Mouse (Mus musculus): Measurements from ENCODE around the gene Fgfr2. TPM values are rescaled to one million over a fixed set of nuclear protein-coding genes. Genes with fewer than 3 reads are reported as not detected.

Fgfr2 gene
- polyA plus RNA-seq, 1 experiment from 2014 or later, result 39.4 TPM

DNA sequence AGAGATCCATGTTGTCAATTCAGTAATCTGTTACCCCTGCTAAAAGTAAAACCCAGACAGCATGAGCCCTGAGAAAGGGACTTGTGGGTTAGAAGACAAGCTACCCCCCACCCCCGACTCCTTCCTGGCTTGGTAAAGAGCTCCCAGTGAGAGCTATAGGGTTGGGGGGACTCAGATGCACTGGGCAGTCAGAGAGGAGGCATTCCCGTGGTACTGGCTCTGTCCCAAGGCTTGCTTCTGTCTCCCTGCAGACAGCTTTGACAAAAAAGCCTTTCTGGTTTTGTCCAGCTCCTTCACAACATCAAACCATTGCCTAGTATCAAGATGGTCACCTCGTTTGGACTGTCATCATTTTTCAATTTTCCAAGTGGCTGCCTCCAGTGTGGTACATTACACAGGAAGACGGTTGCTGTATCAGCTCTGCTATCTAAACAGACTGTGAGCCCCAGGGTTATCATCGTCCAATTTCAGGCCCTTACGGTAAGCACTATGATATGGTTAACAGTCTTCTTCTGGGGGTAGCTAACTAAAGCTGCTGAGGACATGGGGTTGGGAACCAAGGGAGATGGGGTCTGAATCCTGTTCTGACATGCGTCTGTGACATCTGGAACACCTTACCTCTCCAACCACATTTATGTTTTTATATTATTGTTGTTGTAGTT is 726.4 kb downstream of the Fgfr2 start:
- H3K4me1 ChIP-seq (replicated peaks), result 0 out of 2 replicates have a peak, but pooled peaks cover 4% of the 10 kb centered on the region
- WGBS, result 77% methylated on average over 7 of the region's 7 CpGs
- ATAC-seq, result no peak

DNA sequence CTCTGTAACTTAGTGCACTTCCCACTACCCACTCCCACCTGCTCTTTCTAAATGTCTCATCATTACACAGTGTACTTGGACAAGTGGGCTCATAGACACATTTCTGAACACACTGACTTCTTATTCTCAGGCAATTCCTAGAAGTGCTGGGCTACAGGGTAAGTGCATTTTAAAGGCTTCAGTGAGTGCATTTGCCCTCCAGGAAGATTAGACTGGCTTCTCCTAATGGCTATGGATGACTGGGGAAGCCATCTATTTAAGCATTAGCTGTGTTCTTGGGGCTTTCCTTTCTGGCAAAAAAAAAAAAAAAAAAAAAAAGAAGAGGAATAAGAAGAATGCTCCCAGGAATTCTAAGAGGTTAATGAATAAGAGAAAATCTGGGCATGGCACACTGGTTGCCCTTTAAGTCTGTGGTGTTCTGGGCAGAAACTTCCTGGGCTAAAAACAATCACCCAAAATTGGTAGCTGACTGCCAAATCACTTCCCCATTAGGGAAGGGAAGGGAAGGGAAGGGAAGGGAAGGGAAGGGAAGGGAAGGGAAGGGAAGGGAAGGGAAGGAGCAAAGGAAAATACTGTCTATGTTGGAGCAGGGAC is 729.5 kb downstream of the Fgfr2 start:
- no peak overlapping the region for H3K4me2 ChIP-seq (replicated peaks)
- H3K9ac ChIP-seq (replicated peaks), result no peak overlapping the region
- H3K9me3 ChIP-seq, result 0 out of 2 replicates have a peak, but pooled peaks cover 2% of the 10 kb centered on the region
- 0 out of 2 replicates have a peak, but pooled peaks cover 6% of the 10 kb centered on the region for H3K4me1 ChIP-seq (replicated peaks)
- H3K27me3 ChIP-seq, result no peaks in the 10 kb centered on the region
- no peaks in the 10 kb centered on the region for H3K36me3 ChIP-seq
- H3K27ac ChIP-seq, result no peak overlapping the region
- no peak overlapping the region for H3K4me3 ChIP-seq (replicated peaks)
- no peak for ATAC-seq

More for the DNA sequence above, 726.4 kb downstream of the Fgfr2 start:
- Histone ChIP-seq H3K4me3 (replicated peaks) (no peak overlapping the region), H3K27me3 (no peaks in the 10 kb centered on the region), H3K4me2 (replicated peaks) (no peak overlapping the region), H3K36me3 (no peaks in the 10 kb centered on the region), H3K9me3 (0 out of 2 replicates have a peak, but pooled peaks cover 2% of the 10 kb centered on the region), H3K27ac (no peak overlapping the region), H3K9ac (replicated peaks) (no peak overlapping the region)

DNA sequence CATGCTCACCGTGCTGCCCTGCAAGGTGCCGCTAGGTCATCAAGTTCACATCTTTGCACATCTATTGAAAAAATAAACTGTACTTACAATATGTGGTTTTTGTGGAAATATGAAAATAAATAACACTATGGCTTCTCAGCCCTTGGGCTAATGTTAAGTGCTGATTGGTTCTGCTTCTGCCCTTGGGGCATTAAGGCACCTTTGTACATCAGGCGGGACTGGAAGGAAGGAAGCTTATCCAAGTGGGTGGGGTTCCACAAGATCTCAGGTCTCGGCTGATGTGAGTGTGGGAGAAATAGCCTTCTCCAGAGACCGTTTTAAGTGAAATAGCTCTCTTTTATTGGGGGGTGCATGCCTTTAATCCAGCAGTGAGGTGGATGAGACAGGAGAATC is 730.1 kb downstream of the Fgfr2 start:
- WGBS, result 88% methylated on average over 5 of the region's 5 CpGs
- H3K36me3 ChIP-seq, result no peaks in the 10 kb centered on the region
- 0 out of 2 replicates have a peak, but pooled peaks cover 2% of the 10 kb centered on the region for H3K9me3 ChIP-seq
- no peak overlapping the region for H3K4me2 ChIP-seq (replicated peaks)
- H3K4me1 ChIP-seq (replicated peaks), result 0 out of 2 replicates have a peak, but pooled peaks cover 6% of the 10 kb centered on the region
- no peaks in the 10 kb centered on the region for H3K27me3 ChIP-seq
- no peak for ATAC-seq
- H3K4me3 ChIP-seq (replicated peaks), result no peak overlapping the region
- no peak overlapping the region for H3K9ac ChIP-seq (replicated peaks)
- no peak overlapping the region for H3K27ac ChIP-seq

DNA sequence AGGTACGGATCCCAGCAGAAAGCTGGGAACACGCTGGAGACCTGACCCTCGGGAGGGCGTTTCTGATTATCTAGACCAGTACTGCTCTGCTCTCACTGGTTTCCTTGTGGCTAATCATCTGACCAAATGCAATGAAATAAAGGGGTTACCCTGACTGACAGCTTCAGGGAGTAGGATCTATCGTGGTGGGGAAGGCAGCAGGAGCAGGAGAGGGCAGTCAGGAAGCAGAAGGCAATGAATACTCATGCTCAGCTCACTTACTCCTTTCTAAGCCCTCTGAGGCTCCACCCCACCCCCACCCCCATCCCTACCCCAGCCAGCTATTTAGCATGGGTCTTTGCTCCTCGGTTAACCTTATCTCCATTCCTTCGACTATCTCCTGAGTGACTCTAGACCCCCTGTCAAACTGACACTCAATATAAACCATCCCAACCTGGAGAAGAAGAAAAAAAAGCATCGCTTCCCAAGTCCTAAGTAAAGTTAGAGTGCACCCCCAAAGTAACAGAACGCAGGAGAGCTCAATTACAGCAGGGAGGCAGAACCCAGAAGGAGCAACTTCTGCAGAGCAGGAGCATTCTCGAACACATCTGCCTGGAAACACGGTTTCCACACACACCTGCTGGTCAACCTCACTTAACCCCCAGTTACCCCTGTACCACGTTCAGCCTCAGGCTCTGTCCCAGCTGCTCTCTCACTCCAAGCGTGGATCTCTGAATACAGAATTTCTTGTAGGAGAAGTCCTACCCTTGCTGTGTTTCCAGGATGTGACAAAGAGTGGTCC is 730.7 kb downstream of the Fgfr2 start:
- no peak overlapping the region for H3K4me3 ChIP-seq (replicated peaks)
- 0 out of 2 replicates have a peak, but pooled peaks cover 6% of the 10 kb centered on the region for H3K4me1 ChIP-seq (replicated peaks)
- no peak overlapping the region for H3K9ac ChIP-seq (replicated peaks)
- WGBS, result 80% methylated on average over 13 of the region's 13 CpGs
- H3K9me3 ChIP-seq, result 0 out of 2 replicates have a peak, but pooled peaks cover 2% of the 10 kb centered on the region
- no peaks in the 10 kb centered on the region for H3K36me3 ChIP-seq
- ATAC-seq, result no peak
- H3K4me2 ChIP-seq (replicated peaks), result no peak overlapping the region
- no peak overlapping the region for H3K27ac ChIP-seq
- no peaks in the 10 kb centered on the region for H3K27me3 ChIP-seq

DNA sequence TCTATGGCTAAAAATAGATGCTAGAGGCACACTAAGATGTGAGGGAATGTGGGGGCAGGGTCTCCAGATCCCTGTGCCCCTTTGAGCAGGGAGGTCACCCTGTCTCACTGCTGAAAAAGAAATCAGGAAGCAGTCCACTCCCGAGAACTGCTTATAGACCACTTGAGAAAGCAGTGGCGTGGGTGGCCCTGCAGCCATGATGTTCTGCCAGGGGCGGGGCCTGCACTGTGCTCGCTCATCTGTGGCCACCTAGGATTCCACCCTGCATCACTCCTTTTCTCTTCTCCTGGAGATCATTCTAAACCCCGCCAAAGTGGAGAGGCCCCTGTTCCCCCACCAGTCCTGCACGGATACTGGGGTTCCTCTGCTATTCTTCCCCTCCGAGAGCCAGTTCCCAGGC is 733.7 kb downstream of the Fgfr2 start:
- H3K4me2 ChIP-seq (replicated peaks), result no peak overlapping the region
- H3K27me3 ChIP-seq, result no peaks in the 10 kb centered on the region
- H3K9me3 ChIP-seq, result no peaks in the 10 kb centered on the region
- H3K36me3 ChIP-seq, result no peaks in the 10 kb centered on the region
- peaks cover 22% of the 10 kb centered on the region for H3K4me1 ChIP-seq (replicated peaks)
- ATAC-seq, result no peak
- H3K9ac ChIP-seq (replicated peaks), result no peak overlapping the region
- H3K27ac ChIP-seq, result no peak overlapping the region
- 65% methylated on average over 7 of the region's 7 CpGs for WGBS
- H3K4me3 ChIP-seq (replicated peaks), result no peak overlapping the region

DNA sequence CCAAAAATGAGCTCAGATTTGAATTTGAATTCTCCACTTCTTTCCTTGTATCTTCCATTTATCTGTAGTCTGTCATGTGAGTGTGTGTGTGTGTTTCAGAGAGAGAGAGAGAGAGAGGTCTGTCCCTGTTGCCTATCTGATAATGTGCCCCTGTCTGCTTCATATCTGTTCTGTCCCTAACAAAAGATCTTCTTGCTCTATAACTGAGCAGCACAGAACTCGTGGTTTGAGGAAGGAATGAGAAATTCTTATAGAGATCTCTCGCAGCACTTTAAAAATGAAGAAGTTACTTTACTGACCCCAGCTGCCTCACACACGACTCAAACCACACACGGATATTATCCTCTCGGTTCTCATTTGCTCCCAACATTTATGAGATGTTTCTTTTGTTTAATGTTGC is 735.6 kb downstream of the Fgfr2 start:
- Histone ChIP-seq H3K36me3 (no peaks in the 10 kb centered on the region), H3K9me3 (no peaks in the 10 kb centered on the region), H3K27ac (no peak overlapping the region), H3K9ac (replicated peaks) (no peak overlapping the region), H3K4me2 (replicated peaks) (no peak overlapping the region), H3K4me3 (replicated peaks) (no peak overlapping the region), H3K4me1 (replicated peaks) (peaks cover 25% of the 10 kb centered on the region), H3K27me3 (0 out of 2 replicates have a peak, but pooled peaks cover 3% of the 10 kb centered on the region)
- no peak for ATAC-seq
- WGBS, result 90% methylated on average over 5 of the region's 5 CpGs

DNA sequence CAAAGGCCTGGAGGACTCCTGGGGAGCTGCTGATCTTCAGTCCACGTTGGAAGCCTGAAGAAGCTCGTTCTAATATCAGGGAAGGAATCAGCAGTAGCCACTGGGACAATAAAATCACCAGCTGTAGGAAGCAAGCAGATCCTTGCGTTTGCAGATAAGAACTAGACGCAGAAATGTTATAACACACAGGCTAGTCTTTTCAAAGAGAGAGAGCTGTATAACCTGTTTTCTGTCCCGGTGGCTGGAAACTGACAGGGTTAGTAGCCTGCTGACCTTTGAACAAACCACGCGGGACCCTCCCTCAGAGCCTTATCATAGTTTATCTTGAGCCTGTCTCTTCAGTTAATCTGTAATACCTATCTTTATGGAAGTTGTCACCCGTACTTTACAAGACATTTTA is 736.8 kb downstream of the Fgfr2 start:
- Histone ChIP-seq H3K9me3 (no peaks in the 10 kb centered on the region), H3K27ac (no peak overlapping the region), H3K9ac (replicated peaks) (no peak overlapping the region), H3K4me2 (replicated peaks) (no peak overlapping the region), H3K4me1 (replicated peaks) (peaks cover 25% of the 10 kb centered on the region), H3K4me3 (replicated peaks) (no peak overlapping the region), H3K36me3 (no peaks in the 10 kb centered on the region), H3K27me3 (0 out of 2 replicates have a peak, but pooled peaks cover 3% of the 10 kb centered on the region)
- ATAC-seq, result no peak
- WGBS, result 44% methylated on average over 8 of the region's 8 CpGs

DNA sequence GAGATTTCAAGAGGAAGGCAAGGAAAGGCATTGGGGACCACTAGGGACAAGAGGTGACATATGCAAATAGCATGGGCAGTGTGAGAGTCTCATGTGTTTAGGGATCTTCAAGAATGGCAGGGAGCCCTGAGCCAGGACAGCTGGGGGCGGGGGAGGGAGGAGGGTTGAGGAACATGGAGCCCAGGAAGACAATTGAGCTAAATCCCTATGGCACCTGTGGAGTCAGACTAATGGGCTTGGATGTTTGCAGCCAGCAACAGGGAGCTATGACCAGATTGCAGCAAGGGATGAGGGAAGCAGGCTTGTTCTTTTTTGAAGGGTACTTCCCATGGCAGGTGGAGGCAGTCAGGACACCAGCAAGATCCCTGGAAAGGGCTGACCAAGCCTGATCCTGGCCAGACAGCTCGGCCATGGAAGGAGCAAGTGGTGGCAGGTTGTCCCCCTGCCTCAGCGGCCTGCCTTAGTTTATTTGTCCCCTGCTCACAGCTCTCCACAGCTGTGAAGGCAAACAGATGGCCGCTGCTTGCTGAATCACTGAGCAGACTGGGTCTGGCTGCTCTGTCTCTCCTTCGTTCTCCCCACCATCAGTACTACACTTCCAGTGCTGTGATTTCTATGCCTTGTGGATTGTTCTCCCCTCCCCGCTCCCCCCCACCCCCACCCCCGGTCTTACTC is 737.6 kb downstream of the Fgfr2 start:
- Histone ChIP-seq H3K27me3 (0 out of 2 replicates have a peak, but pooled peaks cover 3% of the 10 kb centered on the region), H3K4me3 (replicated peaks) (no peak overlapping the region), H3K4me1 (replicated peaks) (peaks cover 25% of the 10 kb centered on the region), H3K36me3 (no peaks in the 10 kb centered on the region), H3K9ac (replicated peaks) (no peak overlapping the region), H3K9me3 (no peaks in the 10 kb centered on the region), H3K27ac (peak overlapping the region; percentile 52), H3K4me2 (replicated peaks) (0 out of 2 replicates have a peak overlapping the region, but pooled peaks have one; percentile 14)
- peak; percentile 56 for ATAC-seq
- 22% methylated on average over 7 of the region's 7 CpGs for WGBS

DNA sequence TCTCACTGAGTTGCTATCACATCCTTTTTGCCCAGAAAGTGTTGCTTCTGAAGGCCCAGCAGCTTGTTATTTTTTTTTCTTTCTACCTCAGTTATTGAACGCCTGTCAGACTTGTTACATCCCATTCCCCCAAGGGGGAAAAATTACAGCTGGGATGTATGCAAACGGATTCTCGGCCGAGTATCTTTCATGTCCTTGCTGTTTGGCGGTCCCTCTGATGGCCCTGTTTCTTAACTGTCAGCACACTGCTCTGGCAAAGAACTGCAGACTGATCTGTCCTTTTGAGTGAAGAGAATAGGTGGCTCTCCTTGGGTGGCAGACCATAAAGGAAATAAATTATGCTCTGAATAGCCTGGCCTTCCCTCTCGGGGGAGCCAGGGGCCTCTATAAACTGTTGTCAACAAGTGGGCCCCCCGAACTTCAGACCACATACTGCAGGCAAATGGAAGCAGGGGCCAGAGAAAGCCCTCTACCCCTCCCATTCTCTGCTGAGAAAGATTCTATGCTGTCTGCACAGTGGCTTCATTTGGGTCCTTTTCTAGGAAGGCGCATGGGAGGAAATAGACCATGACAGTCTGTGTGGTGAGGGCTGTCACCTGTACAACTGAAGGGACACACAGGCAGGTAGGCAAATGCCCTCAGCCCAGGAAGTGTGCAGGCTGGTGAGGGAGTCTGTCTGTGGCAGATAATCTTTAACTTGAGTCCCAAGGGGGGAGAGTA is 738.3 kb downstream of the Fgfr2 start:
- Histone ChIP-seq H3K9me3 (no peaks in the 10 kb centered on the region), H3K4me1 (replicated peaks) (peaks cover 25% of the 10 kb centered on the region), H3K27me3 (0 out of 2 replicates have a peak, but pooled peaks cover 3% of the 10 kb centered on the region), H3K36me3 (no peaks in the 10 kb centered on the region), H3K4me2 (replicated peaks) (peak overlapping the region; percentile 14; the same call in 1 of the 2 replicates), H3K27ac (peak overlapping the region; percentile 52), H3K4me3 (replicated peaks) (no peak overlapping the region), H3K9ac (replicated peaks) (no peak overlapping the region)
- WGBS, result 9% methylated on average over 8 of the region's 8 CpGs
- peak; percentile 69 for ATAC-seq

DNA sequence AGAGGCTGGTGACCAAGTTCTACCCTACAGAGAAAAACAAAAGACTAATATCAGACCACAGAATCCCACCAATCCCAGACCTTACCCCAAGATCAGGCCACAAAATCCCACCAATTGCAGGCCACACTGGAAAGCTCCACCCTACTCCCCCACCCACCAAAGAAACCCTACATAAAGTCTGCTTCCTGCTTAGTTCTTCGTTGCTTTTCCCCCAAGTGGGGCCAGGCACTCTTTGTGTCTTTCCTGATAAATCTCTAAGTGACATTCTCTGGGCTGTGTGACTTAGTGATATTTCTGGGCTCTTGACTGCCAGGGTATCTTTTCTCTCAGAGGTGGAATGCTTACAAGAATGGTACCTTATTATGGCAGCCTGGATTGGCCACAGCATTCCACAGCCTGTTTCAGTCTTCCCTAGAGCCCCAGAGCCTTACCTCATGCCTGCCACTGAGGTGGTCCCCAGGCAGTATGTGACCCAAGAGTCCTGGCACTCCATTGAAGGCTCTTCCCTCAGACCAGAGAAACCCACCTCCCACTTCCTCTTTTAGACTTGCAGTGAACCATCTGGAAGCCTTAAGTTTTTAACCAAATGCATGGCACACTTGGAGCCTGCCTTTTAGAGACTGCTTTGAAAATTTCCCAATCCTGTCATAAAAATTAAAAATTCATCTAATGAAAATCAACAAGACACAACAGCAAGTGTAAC is 742.4 kb downstream of the Fgfr2 start:
- Histone ChIP-seq H3K9me3 (no peaks in the 10 kb centered on the region), H3K4me2 (replicated peaks) (no peak overlapping the region), H3K27ac (no peak overlapping the region), H3K9ac (replicated peaks) (no peak overlapping the region), H3K27me3 (0 out of 2 replicates have a peak, but pooled peaks cover 3% of the 10 kb centered on the region), H3K36me3 (no peaks in the 10 kb centered on the region), H3K4me3 (replicated peaks) (no peak overlapping the region), H3K4me1 (replicated peaks) (peaks cover 17% of the 10 kb centered on the region)
- 65% methylated on average over 1 of the region's 1 CpGs for WGBS
- no peak for ATAC-seq

DNA sequence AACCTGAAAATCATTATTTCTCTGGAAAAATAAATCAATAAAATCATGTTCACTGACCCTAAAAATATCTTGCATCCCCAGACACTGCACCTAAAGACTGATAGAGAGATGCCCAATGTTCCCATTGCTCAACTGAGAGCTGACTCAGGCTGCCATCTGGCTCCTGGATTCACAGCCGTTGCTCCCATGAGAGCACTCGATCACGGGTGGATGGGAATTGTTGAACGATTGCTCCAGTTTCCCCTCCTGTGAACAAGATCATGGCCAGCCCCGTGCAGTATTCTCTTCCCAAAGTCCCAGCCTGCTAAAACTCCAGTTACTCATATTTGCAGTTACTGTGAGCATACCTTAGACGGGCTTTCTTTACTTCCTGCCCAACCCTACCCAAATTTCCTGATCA is 745.2 kb downstream of the Fgfr2 start:
- no peak for ATAC-seq
- Histone ChIP-seq H3K36me3 (no peaks in the 10 kb centered on the region), H3K27me3 (no peaks in the 10 kb centered on the region), H3K4me3 (replicated peaks) (no peak overlapping the region), H3K4me1 (replicated peaks) (peaks cover 8% of the 10 kb centered on the region), H3K9me3 (no peaks in the 10 kb centered on the region), H3K27ac (no peak overlapping the region), H3K4me2 (replicated peaks) (no peak overlapping the region), H3K9ac (replicated peaks) (no peak overlapping the region)
- 76% methylated on average over 6 of the region's 6 CpGs for WGBS

All from midbrain, embryonic 13.5 days (tissue).